Mouse (Mus musculus): ENCODE measurements around the gene B4galnt2. TPM values are rescaled to one million over a fixed set of nuclear protein-coding genes. Genes with fewer than 3 reads are reported as not detected.

Gene B4galnt2
- total RNA-seq, 2 experiments from 2014 or later, result not detected

DNA sequence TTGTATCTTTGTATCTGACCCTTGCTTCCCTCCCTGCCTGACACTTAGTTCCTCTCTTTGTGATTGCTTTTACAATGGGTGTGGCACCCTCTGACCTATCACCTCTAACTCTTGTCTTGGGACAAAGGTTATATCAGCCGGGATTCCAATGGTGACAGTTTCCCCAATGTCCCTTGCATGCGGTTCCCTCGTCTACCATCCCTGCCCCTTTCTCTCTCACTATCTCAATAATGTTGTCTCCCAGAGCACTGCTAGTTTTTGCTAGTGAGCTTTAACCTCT, 87.6 kb downstream of the B4galnt2 start:
- no peak for DNase-seq (ENCODE audit: low spot score in 2 of 2)

DNA sequence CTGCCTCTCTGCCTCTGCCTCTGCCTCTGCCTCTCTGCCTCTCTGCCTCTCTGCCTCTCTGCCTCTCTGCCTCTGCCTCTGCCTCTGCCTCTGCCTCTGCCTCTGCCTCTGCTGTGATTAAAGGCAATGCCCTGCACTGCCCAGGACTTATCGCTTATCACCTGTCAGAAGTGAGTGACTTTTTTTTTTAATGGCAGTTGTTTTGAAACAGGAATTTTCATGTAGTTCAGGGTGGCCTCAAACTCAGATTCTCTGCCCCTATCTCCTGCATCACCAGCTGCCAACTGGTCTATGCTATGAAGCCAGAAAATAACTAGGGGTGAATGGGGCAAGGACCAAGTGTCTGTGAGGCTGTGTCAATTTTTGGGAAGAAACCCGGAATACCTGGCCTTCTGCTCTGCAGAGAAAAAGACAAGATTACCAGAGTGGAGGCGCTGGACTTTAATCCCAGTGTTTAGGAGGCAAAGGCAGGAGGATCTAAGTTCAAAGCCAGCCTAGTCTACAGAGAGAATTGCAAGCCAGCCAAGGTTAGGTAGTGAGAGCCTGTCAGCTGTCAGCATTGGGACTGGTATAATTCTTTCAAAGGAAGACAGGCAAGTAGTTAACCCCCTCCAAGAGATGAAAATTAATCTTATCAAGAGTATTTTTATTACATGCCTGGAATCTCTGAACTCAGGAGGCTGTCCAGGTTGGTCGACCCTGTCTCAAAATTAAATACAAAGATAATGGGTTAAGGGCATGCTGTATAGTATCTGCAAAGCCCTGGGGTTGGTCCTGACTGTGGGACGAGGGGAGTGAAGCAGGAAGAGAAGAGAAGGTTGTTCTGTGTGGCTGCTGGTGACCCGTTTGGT, 88.1 kb downstream of the B4galnt2 start:
- no peak for DNase-seq (ENCODE audit: low spot score in 2 of 2)

DNA sequence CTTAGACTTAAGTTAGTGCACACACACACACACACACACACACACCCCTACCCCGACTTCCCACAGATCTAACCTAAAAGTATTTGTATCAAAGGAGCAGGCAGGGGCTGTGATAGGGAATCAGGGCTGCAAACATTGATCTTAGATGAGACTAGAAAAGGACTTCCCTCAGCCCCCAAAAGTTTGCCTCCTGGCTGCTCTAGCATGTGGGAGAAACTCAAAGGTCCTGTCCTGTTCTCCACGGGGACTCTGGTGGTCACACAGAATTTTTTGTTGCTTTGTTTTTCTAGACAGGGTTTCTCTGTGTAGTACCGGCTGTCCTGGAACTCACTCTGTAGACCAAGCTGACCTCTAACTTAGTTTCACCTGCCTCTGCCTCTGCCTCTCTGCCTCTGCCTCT, 89.1 kb downstream of the B4galnt2 start:
- no peak for DNase-seq (ENCODE audit: low spot score in 2 of 2)

- DNase-seq (ENCODE audit: low spot score in 2 of 2), result peak; percentile 39 to 62
These were observed 89.8 kb downstream of the B4galnt2 start for GRCm38 (mm10) chr11:95824877-95825243.

DNA sequence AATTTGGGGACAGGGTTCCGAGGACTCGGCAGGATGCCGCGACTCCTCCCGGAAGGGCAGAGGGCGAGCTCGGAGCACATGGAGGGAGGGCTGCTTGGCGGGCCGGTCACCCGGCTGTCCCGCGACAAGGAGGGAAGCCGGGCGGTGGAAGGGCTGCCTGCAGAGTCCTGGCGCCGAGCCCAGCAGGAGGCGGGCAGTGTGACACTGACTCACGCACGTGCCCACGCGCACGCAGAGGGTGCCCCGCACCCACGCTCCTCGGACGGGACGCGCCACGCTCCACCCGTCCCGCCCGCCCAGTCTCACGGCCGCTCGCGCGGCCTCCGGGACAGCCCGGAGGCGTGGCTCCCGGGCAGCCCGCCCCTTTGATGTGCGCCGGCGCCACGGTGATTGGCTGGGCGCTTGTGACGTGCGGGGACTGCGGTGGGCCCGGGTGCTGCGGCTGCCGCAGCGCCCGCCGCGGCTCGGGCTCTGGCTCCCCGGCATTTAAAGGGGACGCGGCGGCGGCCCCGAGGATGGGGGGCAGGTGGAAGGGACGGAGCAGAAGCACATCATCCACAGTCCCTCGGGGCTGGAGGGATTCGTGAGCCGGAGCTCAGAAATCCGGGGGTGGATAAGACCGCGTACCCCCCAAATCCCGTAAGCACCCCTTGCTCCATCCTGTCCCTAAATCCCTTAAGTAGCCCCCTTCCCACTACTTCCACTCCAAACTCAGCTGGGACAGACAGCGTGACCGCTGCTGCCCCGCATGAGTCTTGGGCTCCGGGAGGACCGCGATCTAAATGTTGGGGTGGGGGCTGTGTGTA, 90.4 kb downstream of the B4galnt2 start, which contains the start of gene Phospho1:
Gene Phospho1 (plus strand): TSS at position 429 of the 806 bp plus-strand sequence.
- peak; percentile 89 to 91 for DNase-seq (ENCODE audit: low spot score in 2 of 2)

- DNase-seq (ENCODE audit: low spot score in 2 of 2), result no peak
These were observed 92.3 kb downstream of the B4galnt2 start for GRCm38 (mm10) chr11:95822437-95822836.

DNA sequence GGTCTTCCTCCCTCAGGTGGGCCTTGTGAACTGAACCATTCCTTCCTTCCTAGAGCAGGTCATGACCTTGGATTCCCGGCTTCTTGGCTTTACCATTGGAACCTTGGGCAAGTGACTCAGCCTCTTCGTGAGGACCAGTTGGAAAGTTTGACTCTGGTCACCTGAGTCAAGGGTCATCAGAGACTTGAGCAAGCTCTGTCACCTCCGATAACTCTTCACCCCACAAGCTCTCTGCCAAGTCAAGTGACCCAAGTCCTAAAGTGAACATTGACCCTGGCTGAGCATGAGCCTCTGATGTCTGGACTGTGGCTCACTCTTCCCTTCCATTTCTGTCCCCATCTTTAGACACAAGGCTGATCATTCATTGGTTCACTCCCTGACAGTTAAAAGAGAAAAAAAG, 93.2 kb downstream of the B4galnt2 start:
- no peak for DNase-seq (ENCODE audit: low spot score in 2 of 2)

GRCm38 (mm10) chr11:95819138-95819537, 95.6 kb downstream of the B4galnt2 start:
- DNase-seq (ENCODE audit: low spot score in 2 of 2), result no peak

Small RNA genes lying within 50 kb of the gene (microRNA-seq; reads per million reads assigned to microRNA genes)
- gene Mir3063, result not detected

Other genes starting within 250 kb of the B4galnt2 start
- 100 to 1,000 TPM; 144 to 147 TPM for gene Phb, start 247.9 kb downstream of the B4galnt2 start, total RNA-seq (2021)
- 10 to 100 TPM; 49.2 to 53.4 TPM for gene Zfp652, start 202.2 kb downstream of the B4galnt2 start, total RNA-seq (2021)
- gene B130006D01Rik, start 191.3 kb downstream of the B4galnt2 start, total RNA-seq (2021), result 1 to 10 TPM in 1 of 2 experiments, under 1 TPM in 1; 0.83 to 1.1 TPM
- gene Phospho1, start 90.4 kb downstream of the B4galnt2 start, total RNA-seq (2021), result 10 to 100 TPM; 82.5 to 91.1 TPM
- gene Gngt2, start 77.7 kb downstream of the B4galnt2 start, total RNA-seq (2021), result 10 to 100 TPM; 12.0 to 12.9 TPM
- 1 to 10 TPM; 7.6 to 8.5 TPM for gene Abi3, start 72.4 kb downstream of the B4galnt2 start, total RNA-seq (2021)
- gene Igf2bp1, start 91.0 kb upstream of the B4galnt2 start, total RNA-seq (2021), result 1 to 10 TPM; 6.9 to 7.0 TPM
- gene Gip, start 109.7 kb upstream of the B4galnt2 start, total RNA-seq (2021), result not detected
- 10 to 100 TPM; 38.6 to 41.5 TPM for gene Snf8, start 120.0 kb upstream of the B4galnt2 start, total RNA-seq (2021)
- gene Ube2z, start 150.5 kb upstream of the B4galnt2 start, total RNA-seq (2021), result 10 to 100 TPM; 41.2 to 42.3 TPM
- gene Atp5g1, start 160.8 kb upstream of the B4galnt2 start, total RNA-seq (2021), result 100 to 1,000 TPM; 830 to 870 TPM
- gene Calcoco2, start 197.1 kb upstream of the B4galnt2 start, total RNA-seq (2021), result not detected
- not detected for gene Ttll6, start 218.9 kb upstream of the B4galnt2 start, total RNA-seq (2021)